Comparison of ENCODE assay signal across 8 mouse cellular contexts in genomic region chr3:20985682-20986376, GRCm38 (mm10).
A peak's percentile ranks its signal among the peaks of the same experiment; 100 is the strongest.
DNase-seq lines count a peak whose midpoint lies in the region; ATAC-seq and TF ChIP-seq lines count a peak whose summit lies in the region.

No protein-coding gene starts in this region.

- intact Hi-C loops in left cerebral cortex, adult 2 months (cut with DNase I), result no loop called here
- intact Hi-C loops in heart, postnatal 25 days (cut with DNase I), result no loop called here

- no peaks in the 10 kb centered on the region for H3K9me3 ChIP-seq in forebrain, embryonic 16.5 days (ENCODE audit: control insufficient read depth, low read length)

- H3K27me3 ChIP-seq in forebrain, embryonic 16.5 days (replicated peaks; ENCODE audit: control insufficient read depth, insufficient read depth, low read length), result no peaks in the 10 kb centered on the region

- TF ChIP-seq CTCF in left cerebral cortex, adult 2 months (IDR thresholded peaks at IDR 0.05), result no peak

- 16% methylated on average over 4 of the region's 4 CpGs for WGBS in forebrain, embryonic 16.5 days

- H3K9ac ChIP-seq in forebrain, embryonic 16.5 days (replicated peaks; ENCODE audit: low read depth, low read length), result no peak overlapping the region

- no peaks in the 10 kb centered on the region for H3K36me3 ChIP-seq in forebrain, embryonic 16.5 days (ENCODE audit: control insufficient read depth, insufficient read depth)

- peak; percentile 83 for ATAC-seq in forebrain, embryonic 16.5 days

- peaks cover 19% of the 10 kb centered on the region for H3K4me1 ChIP-seq in forebrain, embryonic 16.5 days (replicated peaks; ENCODE audit: control insufficient read depth, insufficient read depth, low read length)

- no peak overlapping the region for H3K4me3 ChIP-seq in forebrain, embryonic 16.5 days (replicated peaks; ENCODE audit: low read length)
- no peak overlapping the region for H3K4me3 ChIP-seq in left cerebral cortex, adult 2 months

- H3K27ac ChIP-seq in forebrain, embryonic 16.5 days (ENCODE audit: low read length), result peak overlapping the region; percentile 78
- H3K27ac ChIP-seq in left cerebral cortex, adult 2 months, result peak overlapping the region; percentile 44; the same call in 1 of the 2 replicates

- 0 out of 2 replicates have a peak overlapping the region, but pooled peaks have one; percentile 12 for H3K4me2 ChIP-seq in forebrain, embryonic 16.5 days (ENCODE audit: low read length)

- DNase-seq in embryo, embryonic 9.5 days (ENCODE audit: extremely low spot score), result peak; percentile 23
- DNase-seq in embryo, embryonic 11 days, result no peak
- DNase-seq in adrenal gland, postnatal 36 days, result peak; percentile 8 to 9
- peak in 1 of 2 experiments; percentile 22 for DNase-seq in left cerebral cortex, adult 2 months (ENCODE audit: extremely low spot score in 1 of 2, low spot score in 2 of 2)
- peak; percentile 40 for DNase-seq in right cerebral cortex, postnatal 4 days
- DNase-seq in heart, postnatal 25 days (ENCODE audit: low spot score), result no peak
- no peak for DNase-seq in gastrocnemius, postnatal 10 days

Comparison
In these comparisons a context has a peak if more than half of its experiments do, and no peak if none do; other contexts are left out.
1. DNase-seq: peak in embryo, embryonic 9.5 days (single experiment), adrenal gland, postnatal 36 days (2 of 2) and right cerebral cortex, postnatal 4 days (single experiment); none in embryo, embryonic 11 days (single experiment), heart, postnatal 25 days (single experiment) and gastrocnemius, postnatal 10 days (single experiment).